Mouse (Mus musculus): ENCODE measurements around the gene Cd69.

- TF ChIP-seq EP300 (IDR thresholded peaks at IDR 0.05), result no peak
- TF ChIP-seq CTCF (IDR thresholded peaks at IDR 0.05), result no peak
Observed at GRCm38 (mm10) chr6:129319331-129319730, 44.1 kb upstream of the Cd69 start.
